Mouse (Mus musculus) neural tube, embryonic 15.5 days (tissue): ENCODE results near the gene Ankle1. TPM values are rescaled to one million over a fixed set of nuclear protein-coding genes. Genes with fewer than 3 reads are reported as not detected.
A peak's percentile ranks its signal among the peaks of the same experiment; 100 is the strongest.
"Not testable (repeated sequence)": the region's sequence is repeated elsewhere in the genome, so short reads cannot be mapped to it uniquely, and the experiment has no call there.

ENCODE experiments used
- ATAC-seq: fragments of 200-750 bp; cut with Nextera tagmentation; 2 replicates; pipeline ENCODE4 v1.8.0; 2017; ENCODE audit warnings: mild to moderate bottlenecking, moderate TSS enrichment, moderate library complexity; ENCODE audit not compliant: low FRiP score
- H3K27ac ChIP-seq: fragments of 300-500 bp; sonication (generic); replicated peaks from 2 replicates; pipeline ENCODE4 v1.5.1; 2015; ENCODE audit warnings: mild to moderate bottlenecking, inconsistent platforms
- H3K27me3 ChIP-seq: fragments of 300-500 bp; sonication (generic); replicated peaks from 2 replicates; pipeline ENCODE4 v1.6.1; 2015; ENCODE audit warnings: inconsistent platforms
- H3K36me3 ChIP-seq: fragments of 300-500 bp; sonication (generic); 2 replicates; pipeline ENCODE4 v1.6.1; 2015; ENCODE audit warnings: inconsistent platforms
- H3K4me1 ChIP-seq: fragments of 300-500 bp; sonication (generic); 2 replicates; pipeline ENCODE4 v1.6.1; 2015; ENCODE audit warnings: inconsistent platforms
- H3K4me2 ChIP-seq: fragments of 300-500 bp; sonication (generic); 2 replicates; pipeline ENCODE4 v1.6.1; 2015; ENCODE audit warnings: inconsistent platforms, mild to moderate bottlenecking, moderate library complexity
- H3K4me3 ChIP-seq: fragments of 300-500 bp; sonication (generic); replicated peaks from 2 replicates; pipeline ENCODE4 v1.5.1; 2015; ENCODE audit warnings: mild to moderate bottlenecking, inconsistent platforms
- H3K9ac ChIP-seq: fragments of 300-500 bp; sonication (generic); replicated peaks from 2 replicates; pipeline ENCODE4 v1.6.1; 2015; ENCODE audit warnings: mild to moderate bottlenecking, inconsistent platforms
- H3K9me3 ChIP-seq: fragments of 300-500 bp; sonication (generic); replicated peaks from 2 replicates; pipeline ENCODE4 v1.6.1; 2016; ENCODE audit warnings: inconsistent platforms
- WGBS: fragments of 180-500 bp; shearing (Covaris S2); methylation state at CpG from one replicate; pipeline ENCODE4 v1.1.7; 2015; ENCODE audit warnings: mixed read lengths; 5-methylcytosine and 5-hydroxymethylcytosine counted together
- polyA plus RNA-seq: library from polyadenylated mRNA; unstranded; fragments of >200 nt; fragmentation: Nextera tagmentation; extraction: Ambion mirVana; gene quantifications from 2 replicates; pipeline ENCODE4 v1.2.1, GENCODE M21; 2015

The Ankle1 gene
- polyA plus RNA-seq, 1 experiment from 2014 or later = 7.0 TPM

- no peaks in the 10 kb centered on the region for H3K9me3 ChIP-seq
- no peak overlapping the region for H3K27ac ChIP-seq
- ATAC-seq = no peak
- no peak overlapping the region for H3K4me3 ChIP-seq
- H3K27me3 ChIP-seq = no peaks in the 10 kb centered on the region
- H3K36me3 ChIP-seq = peaks cover 14% of the 10 kb centered on the region
- no peak overlapping the region for H3K4me2 ChIP-seq
- H3K9ac ChIP-seq = no peak overlapping the region
- H3K4me1 ChIP-seq = peaks cover 21% of the 10 kb centered on the region
Measured at GRCm38 (mm10) chr8:71401454-71401853, 4.4 kb upstream of the Ankle1 start.

DNA sequence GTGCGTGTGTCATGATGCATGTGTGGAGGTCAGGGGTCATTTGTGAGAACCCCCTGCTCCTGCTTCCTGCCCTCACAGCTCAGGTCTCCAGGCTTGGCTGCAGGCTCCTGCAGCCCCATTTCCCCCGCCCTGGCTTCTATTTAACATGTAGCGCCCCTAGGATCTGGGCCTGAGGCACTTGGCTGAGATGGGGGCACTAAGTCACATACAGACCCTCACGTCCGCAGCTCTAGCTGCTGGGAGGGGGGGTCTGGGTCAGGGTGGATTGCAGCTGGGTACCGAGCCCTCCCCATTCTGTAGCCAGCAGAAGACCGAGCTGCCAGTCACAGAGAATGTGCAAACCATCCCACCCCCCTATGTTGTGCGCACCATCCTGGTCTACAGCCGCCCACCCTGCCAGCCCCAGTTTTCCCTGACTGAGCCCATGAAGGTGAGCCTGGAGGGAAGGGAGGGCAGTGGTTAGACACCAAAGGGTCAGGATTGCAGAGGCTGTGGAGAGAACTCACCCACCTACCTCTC is 3.3 kb upstream of the Ankle1 start:
- H3K4me2 ChIP-seq = no peak overlapping the region
- H3K36me3 ChIP-seq = peaks cover 14% of the 10 kb centered on the region
- no peak overlapping the region for H3K27ac ChIP-seq
- no peaks in the 10 kb centered on the region for H3K9me3 ChIP-seq
- no peak for ATAC-seq
- H3K4me3 ChIP-seq = no peak overlapping the region
- no peak overlapping the region for H3K9ac ChIP-seq
- H3K4me1 ChIP-seq = peaks cover 19% of the 10 kb centered on the region
- H3K27me3 ChIP-seq = no peaks in the 10 kb centered on the region
- WGBS = 89% methylated on average over 9 of the region's 9 CpGs

DNA sequence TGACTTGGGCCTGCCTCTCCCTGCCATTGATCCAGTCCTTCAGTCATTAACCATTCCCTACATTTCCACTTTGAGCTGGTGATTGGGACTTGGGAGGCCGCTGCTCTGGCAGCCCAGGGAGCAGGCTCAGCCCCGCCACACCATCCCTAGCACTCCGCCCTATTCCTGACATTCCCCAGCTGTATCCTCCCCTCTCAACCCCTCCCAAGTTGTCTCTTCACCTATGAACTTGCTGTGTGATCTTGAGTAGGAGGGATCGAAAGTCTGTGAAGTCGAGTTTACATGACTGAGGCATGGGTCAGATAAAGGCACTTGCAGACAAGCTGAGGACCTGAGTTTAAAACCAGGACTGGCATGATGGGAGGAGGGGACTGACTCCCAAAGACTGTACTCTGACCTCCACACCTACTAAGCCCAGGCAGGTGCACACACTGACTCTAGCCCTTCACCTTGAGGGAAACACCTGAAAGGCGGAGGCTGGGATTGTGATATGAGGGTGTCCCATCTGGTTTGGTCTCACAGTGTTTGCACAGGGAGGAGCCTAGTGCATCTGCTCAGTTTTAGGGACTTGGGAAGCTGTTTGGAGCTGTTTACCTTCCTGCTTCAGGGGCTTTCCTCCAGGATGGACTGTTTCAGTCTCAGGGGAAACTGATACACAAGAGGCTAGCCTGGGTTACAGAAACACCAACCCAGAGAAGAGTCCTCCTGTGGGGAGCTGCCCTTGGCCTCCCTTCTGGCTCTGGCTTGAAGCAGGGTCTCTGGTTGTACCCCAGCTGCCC is 2.5 kb upstream of the Ankle1 start:
- H3K27ac ChIP-seq = no peak overlapping the region
- no peak overlapping the region for H3K9ac ChIP-seq
- WGBS = 84% methylated on average over 6 of the region's 6 CpGs
- peaks cover 15% of the 10 kb centered on the region for H3K4me1 ChIP-seq
- H3K36me3 ChIP-seq = peaks cover 12% of the 10 kb centered on the region
- no peaks in the 10 kb centered on the region for H3K27me3 ChIP-seq
- no peak overlapping the region for H3K4me3 ChIP-seq
- no peaks in the 10 kb centered on the region for H3K9me3 ChIP-seq
- H3K4me2 ChIP-seq = no peak overlapping the region
- ATAC-seq = no peak

DNA sequence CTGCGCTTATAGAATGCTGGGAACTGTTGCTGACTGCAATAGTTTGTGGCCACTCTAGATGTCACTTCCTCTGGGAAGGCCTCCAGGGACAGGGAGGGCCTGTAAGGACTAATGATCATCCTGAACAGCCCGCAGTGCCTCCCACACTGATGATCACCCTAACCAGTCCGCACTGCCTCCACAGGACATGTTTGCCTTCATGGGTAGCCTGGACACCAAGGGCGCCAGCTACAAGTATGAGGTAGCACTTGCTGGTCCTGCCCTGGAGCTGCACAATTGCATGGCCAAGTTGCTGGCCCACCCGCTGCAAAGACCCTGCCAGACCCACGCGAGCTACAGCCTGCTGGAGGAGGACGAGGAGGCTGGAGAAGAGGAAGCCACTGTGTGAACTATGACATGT is 1.8 kb upstream of the Ankle1 start:
- ATAC-seq = no peak
- H3K4me1 ChIP-seq = peaks cover 15% of the 10 kb centered on the region
- H3K27ac ChIP-seq = no peak overlapping the region
- H3K4me3 ChIP-seq = no peak overlapping the region
- no peak overlapping the region for H3K9ac ChIP-seq
- WGBS = 91% methylated on average over 8 of the region's 8 CpGs
- H3K9me3 ChIP-seq = no peaks in the 10 kb centered on the region
- H3K4me2 ChIP-seq = no peak overlapping the region
- H3K36me3 ChIP-seq = peaks cover 6% of the 10 kb centered on the region; the same call in 1 of the 2 replicates
- H3K27me3 ChIP-seq = no peaks in the 10 kb centered on the region

- peaks cover 15% of the 10 kb centered on the region for H3K4me1 ChIP-seq
- peak overlapping the region; percentile 90; the same call in 1 of the 2 replicates for H3K4me2 ChIP-seq
- H3K27ac ChIP-seq = no peak overlapping the region
- no peak overlapping the region for H3K9ac ChIP-seq
- peaks cover 6% of the 10 kb centered on the region; the same call in 1 of the 2 replicates for H3K36me3 ChIP-seq
- H3K9me3 ChIP-seq = no peaks in the 10 kb centered on the region
- no peaks in the 10 kb centered on the region for H3K27me3 ChIP-seq
- no peak for ATAC-seq
- H3K4me3 ChIP-seq = no peak overlapping the region
- WGBS = 86% methylated on average over 9 of the region's 9 CpGs
Measured at GRCm38 (mm10) chr8:71404951-71405351, 859 bp upstream of the Ankle1 start.

DNA sequence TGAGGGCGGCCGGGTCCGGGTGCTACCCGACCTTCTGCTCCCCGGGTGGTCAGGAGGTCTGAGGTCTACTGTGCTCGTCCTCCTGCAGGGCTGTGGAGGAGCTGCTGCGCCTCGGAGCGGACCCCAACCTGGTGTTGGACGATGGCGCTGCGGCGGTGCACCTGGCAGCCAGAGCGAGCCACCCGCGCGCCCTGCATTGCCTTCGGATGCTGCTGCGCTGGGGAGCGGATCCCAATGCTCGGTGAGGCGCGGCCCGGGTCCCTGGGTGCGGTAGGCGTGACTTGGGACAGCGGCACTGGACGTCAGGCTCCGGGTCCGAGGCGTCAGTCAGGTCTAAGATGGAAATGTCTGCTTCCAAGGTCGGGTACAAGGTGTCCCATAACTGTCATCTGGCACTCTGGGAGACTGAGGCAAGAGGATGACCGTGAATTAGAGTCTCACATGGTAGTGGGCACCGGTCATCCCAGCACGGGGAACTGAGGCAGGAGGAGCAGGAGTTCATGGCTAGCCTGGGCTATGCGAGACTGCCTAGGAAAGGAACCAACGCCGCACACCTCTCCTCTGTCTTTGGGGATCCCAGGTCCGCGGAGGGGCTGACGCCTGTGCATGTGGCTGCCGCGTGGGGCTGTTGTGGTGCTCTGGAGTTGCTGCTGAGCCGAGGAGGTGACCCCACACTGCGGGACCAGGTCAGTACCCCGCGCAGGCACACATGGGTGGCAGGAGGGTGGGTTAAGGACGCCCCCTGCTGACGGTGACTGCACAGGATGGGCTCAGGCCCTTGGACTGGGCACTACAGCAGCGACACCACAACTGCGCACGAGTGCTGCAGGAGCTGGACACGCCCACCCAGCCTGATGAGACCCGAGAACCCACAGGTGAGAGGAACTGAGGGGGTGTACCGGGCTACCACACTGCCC is 547 bp downstream of the Ankle1 start:
- H3K9me3 ChIP-seq = no peaks in the 10 kb centered on the region
- peak overlapping the region; percentile 46 for H3K4me3 ChIP-seq
- under 1% methylated on average over 55 of the region's 55 CpGs for WGBS
- ATAC-seq = peak; percentile 34
- H3K36me3 ChIP-seq = peaks cover 6% of the 10 kb centered on the region; the same call in 1 of the 2 replicates
- peak overlapping the region; percentile 90 for H3K4me2 ChIP-seq
- no peak overlapping the region; the same call in 1 of the 2 replicates for H3K9ac ChIP-seq
- peaks cover 15% of the 10 kb centered on the region for H3K4me1 ChIP-seq
- H3K27ac ChIP-seq = no peak overlapping the region
- no peaks in the 10 kb centered on the region for H3K27me3 ChIP-seq

DNA sequence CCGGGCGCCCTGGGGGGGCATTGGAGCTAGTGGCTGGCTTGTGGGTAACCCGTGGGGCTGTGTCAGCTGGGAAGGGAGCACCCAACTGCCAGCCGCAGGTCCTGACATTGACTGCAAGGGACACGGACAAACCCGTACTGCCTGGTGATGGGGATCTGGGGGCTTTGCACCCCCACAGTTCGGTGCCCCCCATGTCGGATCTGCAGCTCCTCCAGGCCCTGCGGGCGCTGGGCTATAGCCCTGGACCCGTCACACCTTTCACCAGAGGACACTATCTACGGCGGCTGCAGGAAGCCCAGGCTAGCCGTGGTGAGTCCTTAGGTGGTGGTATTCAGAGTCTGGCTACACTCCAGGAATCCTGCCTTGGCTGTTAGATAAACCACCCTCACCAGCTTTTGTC is 1.6 kb downstream of the Ankle1 start:
- H3K4me1 ChIP-seq = peaks cover 15% of the 10 kb centered on the region
- 0 out of 2 replicates have a peak overlapping the region, but pooled peaks have one; percentile 9 for H3K4me2 ChIP-seq
- no peak overlapping the region for H3K9ac ChIP-seq
- H3K36me3 ChIP-seq = peaks cover 6% of the 10 kb centered on the region; the same call in 1 of the 2 replicates
- 93% methylated on average over 14 of the region's 14 CpGs for WGBS
- H3K27ac ChIP-seq = no peak overlapping the region
- H3K4me3 ChIP-seq = no peak overlapping the region
- H3K27me3 ChIP-seq = no peaks in the 10 kb centered on the region
- no peak for ATAC-seq
- no peaks in the 10 kb centered on the region for H3K9me3 ChIP-seq

DNA sequence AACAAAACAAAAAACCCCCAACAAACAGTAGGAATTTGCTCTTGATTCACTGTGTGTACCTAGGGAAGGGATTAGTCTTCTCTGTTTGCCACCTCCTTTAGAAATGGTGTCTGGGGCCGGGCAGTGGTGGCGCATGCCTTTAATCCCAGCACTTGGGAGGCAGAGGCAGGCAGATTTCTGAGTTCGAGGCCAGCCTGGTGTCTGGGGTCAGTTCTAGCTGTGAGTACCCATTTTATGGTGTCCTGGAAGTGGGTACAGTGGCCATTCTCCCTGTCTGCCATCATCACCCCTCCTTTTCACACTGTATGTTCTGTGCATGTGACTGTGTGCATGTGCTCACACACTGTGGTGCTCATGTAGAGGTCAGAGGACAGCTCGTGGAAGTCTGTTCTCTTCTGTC is 2.4 kb downstream of the Ankle1 start:
- Histone ChIP-seq H3K4me1 (peaks cover 15% of the 10 kb centered on the region), H3K9ac (no peak overlapping the region), H3K36me3 (peaks cover 2% of the 10 kb centered on the region; the same call in 1 of the 2 replicates), H3K4me3 (no peak overlapping the region), H3K27me3 (no peaks in the 10 kb centered on the region), H3K9me3 (no peaks in the 10 kb centered on the region), H3K4me2 (no peak overlapping the region), H3K27ac (no peak overlapping the region)
- 98% methylated on average over 4 of the region's 4 CpGs for WGBS
- ATAC-seq = no peak

- Histone ChIP-seq H3K4me1 (peaks cover 1% of the 10 kb centered on the region), H3K36me3 (no peaks in the 10 kb centered on the region), H3K9ac (no peak overlapping the region), H3K4me3 (no peak overlapping the region), H3K27ac (no peak overlapping the region), H3K27me3 (no peaks in the 10 kb centered on the region), H3K9me3 (no peaks in the 10 kb centered on the region), H3K4me2 (no peak overlapping the region)
- WGBS = 55% methylated on average over 11 of the region's 11 CpGs
- no peak for ATAC-seq
Measured at GRCm38 (mm10) chr8:71411535-71412273, 5.9 kb downstream of the Ankle1 start.

DNA sequence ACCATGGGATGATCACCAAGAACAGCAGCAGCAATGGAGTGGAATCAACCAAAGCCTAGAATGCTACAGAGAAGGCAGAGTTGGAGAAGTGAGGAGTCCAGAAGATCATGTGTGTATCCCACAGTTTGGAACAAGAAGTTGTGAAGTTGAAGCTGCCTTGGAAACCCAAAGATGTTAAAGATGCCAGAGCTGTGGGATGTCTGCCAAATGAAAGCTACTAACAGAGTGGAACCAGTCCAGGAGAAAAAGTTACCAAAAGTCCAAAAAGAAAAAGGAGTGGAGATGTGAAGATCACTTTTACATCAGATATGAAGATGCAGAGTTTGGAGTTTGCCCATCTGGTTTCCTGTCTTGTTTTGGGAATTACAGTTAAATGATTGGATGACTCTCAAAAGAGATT is 16.3 kb downstream of the Ankle1 start:
- Histone ChIP-seq H3K9ac (no peak overlapping the region), H3K4me1 (no peaks in the 10 kb centered on the region), H3K4me3 (no peak overlapping the region), H3K27me3 (no peaks in the 10 kb centered on the region), H3K9me3 (no peaks in the 10 kb centered on the region), H3K36me3 (no peaks in the 10 kb centered on the region), H3K27ac (no peak overlapping the region), H3K4me2 (no peak overlapping the region)
- no peak for ATAC-seq

DNA sequence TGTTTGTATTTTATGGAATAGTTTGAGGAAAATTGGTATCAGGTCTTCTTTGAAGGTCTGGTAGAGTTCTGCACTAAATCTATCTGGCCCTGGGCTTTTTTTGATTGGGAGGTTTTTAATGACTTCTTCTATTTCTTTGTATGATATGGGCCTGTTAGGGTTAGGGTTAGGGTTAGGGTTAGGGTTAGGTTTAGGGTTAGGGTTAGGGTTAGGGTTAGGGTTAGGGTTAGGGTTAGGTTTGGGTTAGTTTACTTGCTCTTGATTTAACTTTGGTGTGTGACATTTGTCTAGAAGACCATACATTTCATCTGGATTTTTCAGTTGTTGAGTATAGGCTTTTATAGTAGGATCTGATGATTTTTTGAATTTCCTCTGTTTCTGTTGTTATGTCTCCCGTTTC is 27.1 kb downstream of the Ankle1 start:
- 86% methylated on average over 1 of the region's 1 CpGs for WGBS

More for the DNA sequence above, 27.1 kb downstream of the Ankle1 start:
- H3K4me2 ChIP-seq, H3K27me3 ChIP-seq, H3K4me3 ChIP-seq, ATAC-seq, H3K4me1 ChIP-seq, H3K36me3 ChIP-seq, H3K9ac ChIP-seq, H3K27ac ChIP-seq, H3K9me3 ChIP-seq: not testable (repeated sequence)
